Mouse (Mus musculus) lung, postnatal 10 days (tissue): ENCODE measurements around the gene 2310022B05Rik.
A peak's percentile ranks its signal among the peaks of the same experiment; 100 is the strongest.

ENCODE experiments used
- DNase-seq: peaks from one replicate; pipeline ENCODE4 v3.0.0; 2021

2310022B05Rik gene

GRCm38 (mm10) chr8:124657961-124658360 lies 5.2 kb downstream of the 2310022B05Rik start:
- DNase-seq: no peak

- DNase-seq: peak; percentile 27
Observed at GRCm38 (mm10) chr8:124653568-124654475, 9.3 kb downstream of the 2310022B05Rik start.

GRCm38 (mm10) chr8:124652546-124652945 lies 10.6 kb downstream of the 2310022B05Rik start:
- DNase-seq: peak; percentile 49

GRCm38 (mm10) chr8:124651776-124652175 lies 11.4 kb downstream of the 2310022B05Rik start:
- DNase-seq: no peak

- DNase-seq: no peak
Observed at GRCm38 (mm10) chr8:124648311-124648710, 14.9 kb downstream of the 2310022B05Rik start.

GRCm38 (mm10) chr8:124643540-124644339 lies 19.4 kb downstream of the 2310022B05Rik start:
- DNase-seq: peak; percentile 87

- DNase-seq: no peak
Observed at GRCm38 (mm10) chr8:124641599-124641998, 21.6 kb downstream of the 2310022B05Rik start.

GRCm38 (mm10) chr8:124635247-124635502 lies 28.0 kb downstream of the 2310022B05Rik start:
- no peak for DNase-seq

- no peak for DNase-seq
Observed at GRCm38 (mm10) chr8:124634411-124635246, 28.5 kb downstream of the 2310022B05Rik start.

GRCm38 (mm10) chr8:124633001-124633703 lies 30.0 kb downstream of the 2310022B05Rik start:
- DNase-seq: peak; percentile 92

GRCm38 (mm10) chr8:124631966-124632365 lies 31.2 kb downstream of the 2310022B05Rik start:
- DNase-seq: peak; percentile 78

- DNase-seq: no peak
Observed at GRCm38 (mm10) chr8:124630891-124631290, 32.3 kb downstream of the 2310022B05Rik start.

- DNase-seq: peak; percentile 72
Observed at GRCm38 (mm10) chr8:124630489-124630888, 32.7 kb downstream of the 2310022B05Rik start.

- DNase-seq: no peak
Observed at GRCm38 (mm10) chr8:124626251-124626650, 36.9 kb downstream of the 2310022B05Rik start.

GRCm38 (mm10) chr8:124621255-124621654 lies 41.9 kb downstream of the 2310022B05Rik start:
- no peak for DNase-seq

GRCm38 (mm10) chr8:124618252-124618651 lies 44.9 kb downstream of the 2310022B05Rik start:
- peak; percentile 51 for DNase-seq

- peak; percentile 89 for DNase-seq
Observed at GRCm38 (mm10) chr8:124617266-124617869, 45.8 kb downstream of the 2310022B05Rik start.

GRCm38 (mm10) chr8:124614325-124614724 lies 48.8 kb downstream of the 2310022B05Rik start:
- DNase-seq: no peak

GRCm38 (mm10) chr8:124608972-124609353 lies 54.2 kb downstream of the 2310022B05Rik start:
- no peak for DNase-seq

GRCm38 (mm10) chr8:124608239-124608971 lies 54.8 kb downstream of the 2310022B05Rik start:
- DNase-seq: peak; percentile 41

- DNase-seq: no peak
Observed at GRCm38 (mm10) chr8:124604066-124604465, 59.1 kb downstream of the 2310022B05Rik start.
